In genomic region chr4:24429092-24429928, GRCm38 (mm10) we compare ENCODE assay signal across 12 mouse cellular contexts.
A peak's percentile ranks its signal among the peaks of the same experiment; 100 is the strongest.
DNase-seq lines count a peak whose midpoint lies in the region; ATAC-seq lines count a peak whose summit lies in the region.
"Had no signal": no experiment of that assay in that cellular context is flagged by ENCODE, and none has a peak within 500 bp of the region (broad histone marks: within the 10 kb centered on the region; RNA-seq: fewer than 3 reads in every experiment).

No protein-coding gene starts in this region.

- H3K27me3 ChIP-seq in hindbrain, embryonic 12.5 days = no peaks in the 10 kb centered on the region
- H3K27me3 ChIP-seq in midbrain, embryonic 15.5 days (replicated peaks) = no peaks in the 10 kb centered on the region
- H3K27me3 ChIP-seq: embryonic facial prominence, embryonic 13.5 days; liver, embryonic 13.5 days had no signal

- no peaks in the 10 kb centered on the region for H3K9me3 ChIP-seq in hindbrain, embryonic 12.5 days (replicated peaks)
- no peaks in the 10 kb centered on the region for H3K9me3 ChIP-seq in midbrain, embryonic 15.5 days
- H3K9me3 ChIP-seq: embryonic facial prominence, embryonic 13.5 days had no signal

- peak overlapping the region; percentile 16 for H3K4me3 ChIP-seq in hindbrain, embryonic 12.5 days
- H3K4me3 ChIP-seq in midbrain, embryonic 15.5 days = peak overlapping the region; percentile 37
- H3K4me3 ChIP-seq: embryonic facial prominence, embryonic 13.5 days; liver, embryonic 13.5 days had no signal

- no peak overlapping the region for H3K9ac ChIP-seq in hindbrain, embryonic 12.5 days
- no peak overlapping the region for H3K9ac ChIP-seq in midbrain, embryonic 15.5 days
- H3K9ac ChIP-seq: embryonic facial prominence, embryonic 13.5 days; liver, embryonic 13.5 days had no signal

- peak; percentile 94 for ATAC-seq in hindbrain, embryonic 12.5 days (ENCODE audit: low FRiP score)
- peak; percentile 92 for ATAC-seq in midbrain, embryonic 15.5 days (replicated peaks)
- ATAC-seq: CD4-positive, CD25-positive, alpha-beta regulatory T cell, adult 4 months had no signal

- peak; percentile 27 for DNase-seq in Muller cell, postnatal 12 days (ENCODE audit: inconsistent ontology term)
- DNase-seq in embryo, embryonic 9.5 days (ENCODE audit: extremely low spot score) = peak; percentile 5
- no peak for DNase-seq in adrenal gland, postnatal 14 days
- DNase-seq in cerebellum, adult 8-10 months = no peak
- DNase-seq in B cell, adult 2 months = no peak
- DNase-seq: kidney, postnatal 4 days; liver, embryonic 13.5 days; thymus, postnatal 14 days had no signal

- H3K36me3 ChIP-seq in hindbrain, embryonic 12.5 days = no peaks in the 10 kb centered on the region
- no peaks in the 10 kb centered on the region for H3K36me3 ChIP-seq in midbrain, embryonic 15.5 days (replicated peaks)
- H3K36me3 ChIP-seq: embryonic facial prominence, embryonic 13.5 days; liver, embryonic 13.5 days had no signal

- peak overlapping the region; percentile 44 for H3K4me2 ChIP-seq in hindbrain, embryonic 12.5 days (replicated peaks)
- H3K4me2 ChIP-seq in midbrain, embryonic 15.5 days = peak overlapping the region; percentile 46
- H3K4me2 ChIP-seq: embryonic facial prominence, embryonic 13.5 days; liver, embryonic 13.5 days had no signal

- H3K4me1 ChIP-seq in hindbrain, embryonic 12.5 days = 0 out of 2 replicates have a peak, but pooled peaks cover 7% of the 10 kb centered on the region
- peaks cover 6% of the 10 kb centered on the region; the same call in 1 of the 2 replicates for H3K4me1 ChIP-seq in midbrain, embryonic 15.5 days
- H3K4me1 ChIP-seq: embryonic facial prominence, embryonic 13.5 days; liver, embryonic 13.5 days had no signal

- peak overlapping the region; percentile 70 for H3K27ac ChIP-seq in hindbrain, embryonic 12.5 days
- H3K27ac ChIP-seq in midbrain, embryonic 15.5 days = no peak overlapping the region
- H3K27ac ChIP-seq: embryonic facial prominence, embryonic 13.5 days; liver, embryonic 13.5 days had no signal

- 30% methylated on average over 8 of the region's 8 CpGs for WGBS in hindbrain, embryonic 12.5 days
- 13% methylated on average over 8 of the region's 8 CpGs for WGBS in midbrain, embryonic 15.5 days

Comparison
In these comparisons a context has a peak if more than half of its experiments do, and no peak if none do; other contexts are left out.
1. DNase-seq: peak in Muller cell, postnatal 12 days (single experiment) and embryo, embryonic 9.5 days (single experiment); none in adrenal gland, postnatal 14 days (single experiment), cerebellum, adult 8-10 months (single experiment) and B cell, adult 2 months (0 of 2).